Mouse (Mus musculus) left cerebral cortex, adult 8-10 months (tissue): ENCODE data around the gene Slc38a1. TPM values are rescaled to one million over a fixed set of nuclear protein-coding genes. Genes with fewer than 3 reads are reported as not detected.

Source experiments
- DNase-seq, 2 experiments: peaks; one replicate each; pipeline ENCODE4 v3.0.0; 2022; ENCODE audit warnings: low spot score in 2 of 2
- total RNA-seq, 4 experiments: library from RNA; stranded (reverse); gene quantifications; 2 replicates each; pipeline ENCODE4 v1.2.4; 2022

Slc38a1 gene
- total RNA-seq, 4 experiments from 2014 or later: 104 to 111 (median 110) TPM

DNA sequence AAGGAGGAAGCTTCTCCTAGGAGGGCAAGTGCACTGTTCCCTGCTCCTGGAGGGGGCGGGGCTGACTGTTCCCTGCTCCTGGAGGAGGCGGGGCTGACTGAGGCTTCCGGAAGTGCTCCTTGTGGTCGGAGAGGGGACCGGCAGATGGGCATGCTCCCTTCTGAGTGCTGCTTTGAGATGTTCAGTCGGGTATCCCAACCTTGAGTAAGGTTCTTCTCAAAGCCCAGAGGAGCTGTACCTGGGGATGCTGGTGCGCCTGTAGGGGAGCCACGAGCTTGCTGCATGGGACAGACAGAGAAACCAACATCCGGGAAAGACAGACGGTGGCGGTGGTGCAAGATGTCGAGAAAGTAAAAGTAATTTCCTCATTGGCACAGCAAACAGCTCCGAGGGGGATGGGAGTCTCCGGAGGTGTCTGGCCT lies 75.9 kb downstream of the Slc38a1 start:
- no peak for DNase-seq

DNA sequence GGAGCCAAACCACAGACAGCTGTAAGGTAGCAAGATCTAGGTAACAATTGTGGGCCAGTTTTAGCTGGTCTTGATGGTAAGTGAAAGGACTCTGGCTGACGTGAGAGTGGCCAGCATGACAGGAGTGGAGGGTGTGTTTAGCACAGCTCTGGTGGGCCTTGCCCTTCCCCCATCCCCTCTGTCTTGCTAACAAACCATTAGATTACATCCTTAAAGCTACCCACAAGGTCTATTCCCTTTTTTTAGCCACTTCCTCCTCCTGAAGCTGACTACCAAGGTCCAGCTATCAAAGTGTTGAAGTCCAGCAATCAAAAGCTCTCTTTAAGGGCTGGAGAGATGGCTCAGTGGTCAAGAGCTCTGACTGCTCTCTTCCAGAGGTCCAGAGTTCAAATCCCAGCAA lies 78.9 kb downstream of the Slc38a1 start:
- DNase-seq: no peak

DNA sequence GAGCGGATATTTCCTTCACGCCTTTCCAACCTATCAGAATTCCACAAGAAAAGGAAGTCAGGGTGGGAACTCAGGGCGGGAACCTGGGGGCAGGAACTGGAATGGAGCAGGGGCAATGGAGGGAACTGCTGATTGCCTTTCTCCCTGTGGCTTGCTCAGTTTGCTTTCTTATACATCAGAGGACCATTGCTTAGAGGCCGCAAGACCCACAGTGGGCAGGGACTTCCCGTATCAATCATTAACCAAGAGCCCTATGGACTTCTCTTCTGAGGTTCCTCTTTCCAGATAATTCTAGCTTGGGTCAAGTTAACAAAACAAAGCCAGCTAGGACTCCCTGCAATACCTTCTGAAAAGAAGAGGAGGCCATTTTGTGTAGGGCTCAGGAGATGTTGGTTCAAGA lies 80.2 kb downstream of the Slc38a1 start:
- no peak for DNase-seq

DNA sequence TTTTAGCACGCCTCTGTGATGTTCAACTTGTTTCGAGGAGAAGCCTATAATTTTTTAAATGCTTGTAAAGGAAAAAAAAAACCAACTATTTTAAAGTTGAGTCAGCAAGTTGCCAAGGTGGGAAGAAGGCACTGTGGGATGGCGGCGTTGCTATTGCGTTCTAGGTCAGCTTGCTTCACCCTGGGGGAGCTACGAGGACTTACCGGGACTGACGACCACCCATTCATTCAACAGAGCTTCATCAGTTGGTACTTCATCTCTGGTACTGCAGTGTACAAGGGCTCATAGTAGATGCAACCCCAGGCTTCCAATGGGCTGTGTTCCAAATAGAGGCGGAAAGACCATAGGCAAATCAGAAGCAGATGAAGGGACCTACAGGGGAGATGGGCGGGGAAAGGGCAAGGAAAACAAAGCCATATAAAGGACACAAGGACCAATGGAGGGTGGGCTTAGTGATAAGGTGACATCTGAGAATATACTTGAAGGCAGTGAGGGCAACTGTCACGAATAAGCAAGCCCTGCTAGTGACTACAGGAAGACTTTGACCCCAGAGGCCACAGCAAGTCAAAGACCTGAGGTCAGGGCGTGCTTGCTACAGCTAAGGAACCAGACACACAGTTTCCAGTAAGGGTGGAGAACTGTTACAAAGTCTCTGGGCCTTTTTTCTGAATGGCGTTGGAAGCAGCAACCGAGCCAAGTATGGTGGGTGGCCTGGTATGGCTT lies 82.0 kb downstream of the Slc38a1 start:
- no peak for DNase-seq

DNA sequence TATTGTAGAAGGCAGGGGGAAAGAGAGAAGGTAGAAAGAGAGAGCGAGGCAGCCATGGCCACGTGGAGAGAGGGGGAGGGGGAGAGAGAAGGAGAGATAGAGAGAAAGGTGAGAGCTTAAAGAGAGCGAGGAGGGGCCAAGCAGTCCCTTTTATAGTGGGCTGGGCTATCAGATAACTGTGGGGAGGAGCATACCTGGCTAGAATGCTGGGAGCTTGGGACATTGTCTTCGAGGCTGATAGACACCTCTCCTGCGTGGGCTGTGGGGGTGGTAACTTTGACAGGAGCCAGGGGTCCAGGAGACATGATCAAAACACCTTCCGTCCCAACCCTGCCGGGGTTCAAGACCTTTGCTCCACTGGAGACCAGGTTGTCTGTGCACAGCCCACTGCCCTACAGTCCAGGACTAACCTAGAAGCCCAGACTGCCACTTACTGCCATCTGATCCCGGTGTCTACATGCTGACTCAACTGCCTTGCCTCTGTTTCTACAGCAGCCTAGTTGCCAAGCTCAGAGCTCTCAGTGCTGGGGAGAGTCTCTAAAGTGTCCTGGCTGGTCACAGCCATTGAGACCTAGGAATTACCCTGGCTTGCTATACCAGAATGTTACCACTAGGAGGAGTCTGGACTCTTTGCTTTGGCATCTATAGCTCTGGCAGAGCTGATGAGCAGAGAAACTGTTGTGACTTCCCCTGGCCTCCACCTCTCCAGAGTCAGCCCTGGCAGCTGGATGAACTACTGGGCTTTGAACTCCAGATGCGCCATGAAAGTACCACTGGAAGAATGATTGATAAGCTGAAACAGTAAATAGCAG lies 90.9 kb downstream of the Slc38a1 start:
- DNase-seq: peak in 1 of 2 experiments; percentile 24

DNA sequence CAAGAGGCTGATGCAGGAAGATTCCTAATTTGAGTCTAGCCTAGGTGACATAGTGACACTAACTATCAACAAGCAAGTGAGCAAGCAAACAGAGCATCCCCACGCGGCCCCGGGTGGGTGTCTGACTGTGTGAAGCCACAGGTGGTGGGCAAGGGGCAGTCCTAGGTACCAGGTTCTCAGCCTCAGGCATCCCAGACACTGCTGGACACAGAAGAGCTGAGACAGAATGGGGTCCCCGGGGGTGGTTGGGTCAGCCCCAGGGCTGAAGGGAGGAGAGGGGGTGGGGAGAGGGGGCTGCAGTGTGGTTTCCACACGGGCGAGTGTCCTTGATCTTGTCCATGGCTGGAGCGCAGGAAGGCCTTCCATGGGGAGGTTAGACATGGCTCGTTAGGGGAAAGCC lies 91.6 kb downstream of the Slc38a1 start:
- no peak for DNase-seq

DNA sequence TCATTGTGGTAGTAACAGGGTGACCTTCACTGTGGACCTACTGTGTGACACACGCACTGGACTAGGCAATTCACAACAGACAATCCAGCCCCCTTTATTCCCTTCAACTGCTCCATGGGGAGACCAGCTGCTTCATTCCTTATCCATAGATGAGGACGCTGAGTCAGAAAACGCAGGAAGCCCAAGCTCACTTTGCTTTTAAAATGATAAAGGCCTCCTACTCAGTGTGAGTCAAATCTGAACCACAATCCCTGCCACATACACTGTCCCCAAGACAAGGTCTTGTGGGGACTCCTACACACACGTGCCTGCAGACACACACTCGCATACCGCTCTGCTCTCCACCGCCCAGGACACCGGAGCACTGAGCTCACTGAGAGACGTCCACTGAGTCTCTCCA lies 94.3 kb downstream of the Slc38a1 start:
- no peak for DNase-seq

DNA sequence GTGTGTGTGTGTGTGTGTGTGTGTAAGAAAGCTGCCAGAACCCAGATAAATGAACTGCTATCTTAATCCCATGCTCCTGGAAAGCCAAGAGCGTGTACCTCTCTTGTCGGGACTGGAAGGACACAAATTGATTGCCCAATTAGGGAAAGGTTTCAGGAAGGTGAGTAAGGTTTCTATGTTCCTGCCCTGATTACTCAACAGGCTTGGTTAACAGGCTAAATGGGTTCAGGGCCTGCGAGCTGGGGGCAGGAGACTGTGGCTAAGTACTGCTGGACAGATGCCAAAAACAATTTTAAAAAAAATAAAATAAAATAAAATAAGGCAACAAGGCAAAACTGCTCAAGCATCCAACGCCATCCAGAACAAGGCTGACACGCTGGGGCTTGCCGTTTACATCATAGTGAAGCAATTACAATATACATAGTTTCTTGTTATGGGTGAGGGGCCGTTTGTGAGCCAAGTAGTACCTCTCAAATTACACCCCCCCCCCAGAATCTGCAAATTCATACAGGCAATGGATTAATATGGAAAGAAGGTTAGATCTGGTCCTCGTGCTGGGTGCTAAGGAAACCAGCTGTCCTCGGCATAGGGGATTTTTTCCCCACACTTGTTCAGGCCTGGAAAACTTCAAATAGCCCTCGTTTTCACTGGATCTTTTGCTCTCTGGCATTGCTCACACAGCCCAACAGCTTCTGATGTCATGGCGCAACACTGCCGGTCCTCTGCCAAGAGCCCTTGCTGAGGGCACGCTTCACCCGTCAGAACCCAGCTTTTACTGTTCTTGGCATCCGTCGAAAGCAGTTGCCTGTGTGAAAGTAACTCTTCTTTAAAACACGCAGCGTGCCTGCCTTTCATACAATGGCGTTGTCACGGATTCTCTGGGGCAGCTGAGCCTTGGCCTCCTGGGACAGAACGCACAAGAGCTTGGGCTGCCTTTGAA lies 95.2 kb downstream of the Slc38a1 start:
- peak in 1 of 2 experiments; percentile 42 for DNase-seq

DNA sequence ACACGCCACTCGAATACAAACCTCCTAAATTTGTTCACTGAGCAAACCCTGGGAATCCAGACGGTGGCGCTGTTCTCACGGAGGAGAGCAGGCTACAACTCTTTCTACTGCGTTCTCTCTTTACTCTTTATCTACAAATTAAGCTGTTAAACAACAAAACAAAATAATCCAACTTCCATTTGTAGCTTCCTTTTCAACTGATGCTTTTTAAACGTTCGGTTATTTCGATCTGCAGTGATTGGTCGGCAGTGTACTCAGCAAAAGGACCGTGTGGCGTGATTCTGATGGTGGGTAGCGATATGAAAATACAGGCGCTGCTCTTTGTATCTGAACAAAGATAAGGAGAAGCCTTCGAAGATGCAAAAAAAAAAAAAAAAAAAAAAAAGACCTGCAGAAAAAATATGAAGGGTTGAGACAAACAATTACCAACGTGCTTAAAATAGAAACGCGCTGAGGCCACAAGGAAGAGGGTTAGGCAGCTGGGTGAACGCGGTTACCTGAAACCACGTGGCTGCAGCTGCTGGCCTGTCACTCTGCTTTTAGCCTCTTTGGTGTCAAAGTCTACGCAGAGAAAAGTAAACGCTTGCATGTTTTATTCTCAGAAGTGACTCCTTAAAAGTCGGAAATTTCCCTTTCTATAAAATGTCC lies 99.4 kb downstream of the Slc38a1 start:
- no peak for DNase-seq

DNA sequence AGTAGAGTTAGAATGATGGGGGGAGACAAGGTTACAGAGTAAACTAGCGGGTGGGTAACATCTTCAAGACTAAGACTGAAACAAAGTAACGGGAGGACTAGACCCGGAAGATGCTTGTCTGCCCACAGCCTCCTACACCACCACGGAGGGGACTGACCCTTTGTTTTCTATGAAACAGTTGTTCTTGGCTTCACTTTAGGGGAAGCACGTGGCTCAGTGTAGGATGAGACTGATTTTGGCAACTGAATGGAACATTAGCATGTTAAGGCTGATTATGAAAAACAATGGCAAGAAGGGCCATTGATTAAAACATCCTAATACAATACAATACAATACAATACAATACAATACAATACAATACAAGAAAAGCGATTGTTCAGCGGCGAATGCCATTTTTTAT lies 100.6 kb downstream of the Slc38a1 start:
- peak in 1 of 2 experiments; percentile 24 for DNase-seq

DNA sequence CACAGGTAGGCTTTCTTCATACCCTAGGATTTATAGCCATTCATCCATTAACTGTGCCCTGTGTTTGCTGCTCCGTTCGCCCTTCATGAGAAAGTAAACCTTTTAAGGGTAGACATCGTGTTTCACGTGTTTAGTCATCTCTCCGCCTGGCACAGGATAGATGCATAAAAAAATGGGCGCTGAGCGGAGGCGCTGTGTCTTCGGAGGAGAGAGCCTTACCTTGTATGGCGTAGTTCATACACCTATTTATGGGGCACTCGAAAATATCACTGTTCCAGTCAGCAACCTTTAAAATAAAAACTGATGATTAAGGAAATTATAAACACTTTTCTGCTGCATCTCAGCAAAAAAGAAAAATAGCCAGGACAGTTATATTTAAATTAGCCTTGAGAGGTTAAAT lies 105.4 kb downstream of the Slc38a1 start:
- no peak for DNase-seq

DNA sequence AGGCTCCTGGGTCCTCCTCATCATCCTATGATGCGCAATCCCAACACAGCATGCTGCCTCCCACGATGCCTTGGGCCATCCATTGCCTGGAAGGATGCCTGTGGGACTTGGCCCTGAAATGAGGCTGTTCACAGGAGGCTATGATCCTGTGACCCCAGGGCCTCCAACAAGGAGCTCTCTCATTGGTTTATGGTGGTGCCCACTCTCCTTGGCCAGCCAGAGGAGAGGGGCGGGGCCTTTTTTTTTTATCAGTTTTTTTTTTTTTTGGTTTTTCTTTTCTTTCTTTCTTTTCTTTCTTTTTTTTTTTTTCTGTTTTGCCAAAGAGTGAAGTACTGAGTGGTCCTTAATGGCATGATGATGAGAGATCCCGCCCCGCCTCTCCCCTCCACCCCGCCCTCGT lies 106.3 kb downstream of the Slc38a1 start:
- DNase-seq: no peak

DNA sequence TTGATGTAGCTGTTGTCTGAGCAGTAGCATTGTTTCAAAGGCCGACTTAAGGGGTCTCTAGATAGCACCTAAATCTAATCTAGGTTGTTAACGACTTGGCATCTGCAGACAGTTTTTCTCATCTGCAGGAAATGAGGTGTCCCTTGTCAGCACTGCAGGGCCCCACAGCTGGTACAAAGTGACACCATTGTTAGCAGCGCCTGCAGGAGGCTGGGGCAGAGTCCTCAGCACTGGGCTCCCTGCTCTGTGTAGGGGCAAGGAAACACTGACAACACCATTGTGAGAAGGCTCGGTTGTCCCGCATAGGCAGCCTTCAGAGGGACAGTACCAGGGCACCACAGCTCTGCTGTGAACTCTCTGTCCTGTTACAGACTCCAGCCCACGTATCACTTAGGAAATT lies 115.0 kb downstream of the Slc38a1 start:
- peak in 1 of 2 experiments; percentile 43 for DNase-seq

DNA sequence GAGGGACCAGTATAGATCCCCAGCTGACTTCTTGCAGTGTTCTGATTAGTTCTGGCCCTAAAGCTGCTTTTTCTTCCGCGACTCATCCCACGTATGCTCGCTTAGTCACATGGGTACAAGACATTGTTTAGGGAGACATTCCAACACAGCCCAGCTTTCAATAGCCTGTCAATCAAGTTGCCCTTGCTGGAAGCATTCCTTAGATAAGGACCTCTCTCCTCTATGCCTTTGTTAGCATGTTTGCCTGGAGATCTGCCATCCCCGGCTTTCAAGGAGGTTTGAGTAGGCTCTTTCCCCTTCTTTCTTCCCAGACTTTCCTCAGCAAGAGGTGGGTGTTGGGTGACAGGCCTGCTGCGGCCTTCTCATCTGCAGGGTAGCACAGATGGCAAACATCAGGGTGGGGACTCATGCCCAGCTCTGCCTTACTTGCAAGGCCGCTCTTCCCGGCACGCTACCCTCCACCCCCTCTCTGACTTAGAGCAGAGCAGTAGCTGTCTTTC lies 118.4 kb downstream of the Slc38a1 start:
- DNase-seq: peak in 1 of 2 experiments; percentile 59

Other genes starting within 250 kb of the Slc38a1 start
- 10 to 100 TPM; 56.2 to 60.7 (median 57.9) TPM for gene Scaf11, start 182.1 kb downstream of the Slc38a1 start, total RNA-seq
- gene Slc38a2, start 56.8 kb upstream of the Slc38a1 start, total RNA-seq: 10 to 100 TPM; 81.1 to 86.9 (median 83.9) TPM